Mouse (Mus musculus) heart, adult 9 months (tissue): ENCODE data around the gene Nanos2.

Source experiments
- DNase-seq, 2 experiments: peaks; one replicate each; pipeline ENCODE4 v3.0.0; 2022; ENCODE audit warnings: low spot score in 2 of 2

Nanos2 gene

DNA sequence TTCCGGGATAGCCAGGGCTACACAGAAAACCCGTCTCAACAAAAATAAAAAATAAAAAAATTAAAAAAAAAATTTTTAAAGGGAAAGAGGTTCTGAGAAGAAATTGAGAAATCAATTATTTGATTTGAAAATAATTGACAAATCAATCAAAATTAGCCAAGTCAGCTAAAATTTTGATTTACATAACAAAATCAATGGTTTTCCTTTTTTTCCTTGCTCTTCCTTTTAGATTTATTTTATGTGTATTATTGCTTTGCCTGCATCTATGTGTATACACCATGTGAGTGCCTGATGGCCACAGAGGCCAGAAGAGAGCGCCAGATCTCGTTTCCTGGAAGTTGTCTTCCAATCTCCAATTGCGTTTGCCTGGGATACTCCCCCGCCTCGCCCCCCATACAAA lies 30.7 kb downstream of the Nanos2 start:
- no peak for DNase-seq

DNA sequence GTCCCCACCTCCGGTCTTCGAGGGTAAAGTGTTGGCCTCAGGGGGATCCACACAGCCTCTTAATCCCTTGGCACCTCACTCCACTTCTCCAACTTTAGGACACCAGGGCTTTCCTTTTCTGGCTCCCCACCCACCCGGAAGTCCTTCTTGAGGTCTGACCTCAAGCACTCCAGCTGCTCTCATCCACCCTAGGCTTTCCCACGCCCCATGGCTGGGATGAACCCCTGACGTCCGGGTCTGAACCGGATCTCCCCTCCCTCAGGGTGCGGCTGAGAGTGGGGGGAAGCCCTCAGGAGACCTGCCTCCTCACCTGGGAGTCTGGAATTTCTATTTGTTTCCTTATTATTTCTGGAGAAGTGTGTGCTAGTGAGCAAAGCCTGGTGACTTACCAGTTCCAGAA lies 33.8 kb downstream of the Nanos2 start:
- no peak for DNase-seq

DNA sequence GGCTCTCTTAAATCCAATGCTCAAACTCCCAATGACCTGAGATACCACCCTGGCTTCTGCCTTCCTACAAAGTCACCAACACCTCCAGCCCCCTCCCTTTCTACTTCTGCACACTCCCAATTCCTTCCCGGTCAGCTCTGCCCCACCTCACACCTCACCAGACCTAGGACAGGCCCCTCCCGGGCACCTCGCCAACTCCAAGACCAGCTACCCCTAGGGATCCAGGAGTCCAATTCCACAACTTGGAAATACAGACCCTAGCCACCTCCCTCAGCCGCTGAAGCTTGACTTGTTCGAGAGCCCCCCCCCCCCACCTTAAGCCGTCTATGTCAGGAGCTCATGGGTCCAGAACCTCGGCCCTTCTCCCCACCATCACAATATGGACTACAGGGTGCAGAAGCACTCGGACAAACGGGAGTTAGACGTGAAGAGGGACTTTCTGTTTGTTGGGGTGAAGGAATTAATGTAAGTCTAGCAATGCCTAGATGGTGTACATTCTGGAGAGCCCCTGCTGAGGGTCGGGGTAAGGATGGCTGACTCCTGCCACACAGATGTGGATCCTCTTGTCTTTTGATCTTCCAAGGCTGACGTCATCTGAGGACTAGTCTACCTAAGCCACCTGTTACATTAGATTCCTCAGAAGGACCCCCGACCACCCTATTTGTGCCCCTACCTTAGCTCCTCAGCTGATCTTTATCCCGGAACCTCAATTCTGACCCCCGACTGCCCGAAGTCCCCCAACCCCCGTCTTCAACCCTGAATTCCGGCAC lies 35.2 kb downstream of the Nanos2 start:
- no peak for DNase-seq

DNA sequence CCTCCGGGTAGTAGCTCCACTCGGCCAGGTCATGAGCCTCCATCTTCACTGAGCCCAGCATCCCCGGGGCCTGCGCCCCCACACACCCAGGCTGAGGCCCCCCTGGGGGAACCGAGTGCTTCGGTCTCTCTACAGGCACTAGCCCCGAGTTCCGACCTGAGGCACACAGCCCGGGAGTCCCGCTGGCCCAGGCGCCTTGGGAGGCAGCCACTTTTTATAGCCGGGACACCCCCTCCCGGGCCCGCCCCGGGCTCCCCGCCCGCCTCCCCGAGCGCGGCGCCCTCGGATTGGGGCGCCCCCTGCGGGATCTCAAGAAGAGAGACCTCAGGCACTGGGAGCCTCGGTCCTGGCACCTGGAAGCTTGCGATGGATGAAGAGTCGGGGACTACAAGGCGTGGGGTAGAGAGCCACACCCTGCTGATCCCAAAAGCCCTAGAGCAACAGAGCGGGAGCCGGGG lies 36.2 kb downstream of the Nanos2 start, which contains the start of gene Foxa3:
Gene Foxa3 (minus strand): TSS at position 182 of the 458 bp plus-strand sequence.
- DNase-seq, result peak; percentile 44 to 47

DNA sequence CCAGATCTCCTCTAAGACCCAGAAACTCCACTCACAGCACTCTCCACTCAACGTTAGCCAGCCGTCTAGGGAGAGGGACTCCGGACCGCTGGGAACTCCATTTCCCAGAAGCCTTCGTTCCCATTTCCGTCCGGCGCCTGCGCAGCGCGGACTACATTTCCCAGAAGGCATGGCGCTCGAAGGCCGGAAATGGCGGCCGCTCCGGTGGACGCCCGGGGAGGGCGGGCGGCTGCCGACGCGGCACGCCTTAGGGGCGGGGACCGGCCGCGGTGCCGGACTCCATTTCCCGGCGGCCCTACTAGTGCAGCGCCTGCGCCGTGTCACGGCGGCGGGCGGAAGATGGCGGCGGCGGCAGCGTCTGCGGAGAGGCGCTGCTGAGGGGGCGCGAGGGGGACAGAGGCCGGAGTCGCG lies 36.9 kb downstream of the Nanos2 start, which contains the start of gene Sympk:
Gene Sympk (plus strand): TSS at position 282 of the 411 bp plus-strand sequence.
- peak; percentile 91 to 95 for DNase-seq

DNA sequence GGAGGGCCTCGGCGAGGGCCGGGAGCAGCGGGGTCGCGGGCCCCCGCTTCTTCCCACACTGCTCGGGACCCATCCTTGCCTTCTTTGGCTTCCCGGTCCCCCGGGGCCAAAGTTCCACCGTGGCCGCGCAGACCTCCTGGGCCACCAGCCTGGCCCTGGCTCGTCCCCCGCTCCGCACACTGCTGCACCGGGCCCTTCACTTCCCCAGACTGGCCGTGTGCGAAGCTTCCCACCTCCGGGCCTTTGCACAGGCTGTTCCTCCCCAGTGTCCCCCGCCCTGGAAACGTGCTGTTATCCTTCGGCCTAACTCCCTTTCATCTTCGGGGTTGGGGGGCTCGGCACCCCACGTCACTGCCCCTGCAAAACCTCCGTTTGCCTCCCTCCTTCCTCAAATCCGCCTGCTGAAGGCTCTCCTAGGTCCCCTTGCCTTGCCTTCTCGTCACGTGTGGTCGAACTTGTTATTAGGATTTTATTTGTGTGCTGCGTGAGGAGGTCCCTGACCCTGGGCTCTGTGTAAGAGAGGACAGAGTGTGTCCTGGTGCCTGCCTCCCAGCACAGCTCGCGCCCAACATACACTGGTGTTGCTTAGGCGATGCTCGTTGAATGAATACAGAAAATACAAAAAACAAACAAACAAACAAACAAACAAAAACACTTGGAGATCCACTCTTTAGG lies 37.5 kb downstream of the Nanos2 start:
- no peak for DNase-seq

DNA sequence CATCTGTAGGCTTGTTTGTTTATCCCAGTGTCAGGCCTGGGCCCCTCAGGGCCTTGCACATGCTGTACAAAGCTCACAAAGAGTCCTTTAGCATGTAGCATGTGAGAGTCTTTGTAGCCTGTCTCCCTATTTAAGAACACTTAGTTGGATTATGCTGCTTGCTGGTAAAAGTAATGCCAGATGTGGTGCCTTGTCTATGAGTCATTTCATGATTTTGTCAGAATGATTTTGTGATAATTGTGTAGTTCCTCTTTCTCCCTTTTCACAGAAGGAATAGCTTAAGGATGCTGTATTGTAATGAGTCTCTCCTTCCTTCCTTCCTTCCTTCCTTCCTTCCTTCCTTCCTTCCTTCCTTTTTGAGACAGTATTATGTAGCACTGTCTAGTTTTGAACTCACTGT lies 40.9 kb downstream of the Nanos2 start:
- no peak for DNase-seq

DNA sequence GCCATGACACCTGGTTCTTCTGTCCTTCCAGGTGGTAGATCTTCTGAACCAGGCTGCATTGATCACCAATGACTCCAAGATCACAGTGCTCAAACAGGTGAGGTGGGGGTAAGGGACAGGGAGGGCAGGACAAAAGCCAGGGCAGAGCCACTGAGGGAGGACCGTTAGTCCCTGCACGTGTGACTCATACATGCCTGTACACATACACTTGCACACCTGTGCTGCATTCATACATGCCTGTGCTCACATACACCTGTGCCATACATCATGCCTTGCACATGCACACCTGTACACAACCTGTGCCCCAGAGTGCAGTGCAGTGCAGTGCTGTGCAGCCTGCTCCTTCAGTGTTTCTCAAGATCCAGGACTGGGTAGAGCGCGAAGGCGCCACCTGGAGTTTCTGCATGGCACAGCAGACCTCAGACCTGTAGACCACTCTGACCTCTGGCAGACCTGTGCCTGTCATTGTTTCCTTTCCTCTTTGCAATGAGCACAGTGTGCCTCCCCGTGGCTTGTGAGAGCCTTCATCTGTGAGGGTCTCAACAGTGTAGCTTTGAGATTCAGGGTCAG lies 42.0 kb downstream of the Nanos2 start:
- peak in 1 of 2 experiments; percentile 34 for DNase-seq

DNA sequence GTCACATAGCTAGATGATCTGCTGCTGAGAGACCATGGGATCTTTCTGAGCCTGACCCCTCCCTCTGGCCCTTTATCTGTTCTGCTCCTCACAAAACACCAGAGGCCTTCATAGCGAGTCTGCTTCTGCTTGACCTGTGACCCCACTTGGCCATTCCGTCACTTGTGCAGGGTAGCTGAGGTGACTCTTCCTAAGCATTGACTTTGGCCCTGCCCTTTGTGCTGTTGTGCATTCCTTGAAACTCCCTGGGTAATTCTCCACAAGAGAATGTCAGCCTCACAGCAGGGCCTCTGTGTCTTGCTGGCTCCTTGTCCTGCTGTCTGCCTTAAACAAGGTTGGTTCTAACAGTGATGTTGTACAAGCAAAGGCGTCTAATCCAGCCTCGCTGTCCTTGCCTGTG lies 44.4 kb downstream of the Nanos2 start:
- no peak for DNase-seq
